Mouse (Mus musculus): ENCODE measurements at regions not wholly inside any gene's neighbourhood (a gene's known extent, or its start where the extent isn't known, plus 50 kb on each side); places are given as distances from the start of the nearest gene placed in this dataset.
"Not testable (repeated sequence)": the region's sequence is repeated elsewhere in the genome, so short reads cannot be mapped to it uniquely, and the experiment has no call there.

GRCm38 (mm10) chr7:75360874-75361273 lies 51.8 kb upstream of the Sv2b start:
- no peak for DNase-seq

GRCm38 (mm10) chr7:75362541-75362940 lies 53.5 kb upstream of the Sv2b start:
- no peak for DNase-seq

GRCm38 (mm10) chr7:75365480-75365879 lies 56.4 kb upstream of the Sv2b start:
- DNase-seq: no peak

- DNase-seq: peak; percentile 83
Measured at GRCm38 (mm10) chr7:75366285-75366882, 57.3 kb upstream of the Sv2b start.

- DNase-seq: no peak
Measured at GRCm38 (mm10) chr7:75368315-75368714, 59.3 kb upstream of the Sv2b start.

GRCm38 (mm10) chr7:75369366-75369765 lies 60.3 kb upstream of the Sv2b start:
- DNase-seq: no peak

- peak; percentile 80 for DNase-seq
Measured at GRCm38 (mm10) chr7:75370595-75371519, 61.8 kb upstream of the Sv2b start.

- DNase-seq: no peak
Measured at GRCm38 (mm10) chr7:75371520-75371876, 62.4 kb upstream of the Sv2b start.

- DNase-seq: no peak
Measured at GRCm38 (mm10) chr7:75371991-75372390, 62.9 kb upstream of the Sv2b start.

GRCm38 (mm10) chr7:75372892-75373444 lies 63.9 kb upstream of the Sv2b start:
- no peak for DNase-seq

- no peak for DNase-seq
Measured at GRCm38 (mm10) chr7:75374506-75374905, 65.4 kb upstream of the Sv2b start.

- no peak for DNase-seq
Measured at GRCm38 (mm10) chr7:75379595-75379994, 70.5 kb upstream of the Sv2b start.

GRCm38 (mm10) chr7:75384506-75384911 lies 70.8 kb upstream of the Akap13 start:
- DNase-seq: no peak

GRCm38 (mm10) chr7:75387033-75387432 lies 68.3 kb upstream of the Akap13 start:
- no peak for DNase-seq

GRCm38 (mm10) chr7:75387821-75388431 lies 67.4 kb upstream of the Akap13 start:
- DNase-seq: no peak

- DNase-seq: no peak
Measured at GRCm38 (mm10) chr7:75390162-75390561, 65.2 kb upstream of the Akap13 start.

- no peak for DNase-seq
Measured at GRCm38 (mm10) chr7:75392783-75393182, 62.6 kb upstream of the Akap13 start.

GRCm38 (mm10) chr7:75393466-75393865 lies 61.9 kb upstream of the Akap13 start:
- DNase-seq: no peak

- DNase-seq: no peak
Measured at GRCm38 (mm10) chr7:75394866-75395580, 60.3 kb upstream of the Akap13 start.

GRCm38 (mm10) chr7:75397559-75397958 lies 57.8 kb upstream of the Akap13 start:
- DNase-seq: peak; percentile 29

- DNase-seq: not testable (repeated sequence)
Measured at GRCm38 (mm10) chr7:75398480-75398879, 56.9 kb upstream of the Akap13 start.

- DNase-seq: peak; percentile 80
Measured at GRCm38 (mm10) chr7:75398904-75399724, 56.2 kb upstream of the Akap13 start.

Data from embryo, embryonic 11 days (tissue).